Mouse (Mus musculus): ENCODE measurements around the gene Mturn. TPM values are rescaled to one million over a fixed set of nuclear protein-coding genes. Genes with fewer than 3 reads are reported as not detected.

Mturn gene
- polyA plus RNA-seq, 1 experiment from 2014 or later = 14.7 TPM

DNA sequence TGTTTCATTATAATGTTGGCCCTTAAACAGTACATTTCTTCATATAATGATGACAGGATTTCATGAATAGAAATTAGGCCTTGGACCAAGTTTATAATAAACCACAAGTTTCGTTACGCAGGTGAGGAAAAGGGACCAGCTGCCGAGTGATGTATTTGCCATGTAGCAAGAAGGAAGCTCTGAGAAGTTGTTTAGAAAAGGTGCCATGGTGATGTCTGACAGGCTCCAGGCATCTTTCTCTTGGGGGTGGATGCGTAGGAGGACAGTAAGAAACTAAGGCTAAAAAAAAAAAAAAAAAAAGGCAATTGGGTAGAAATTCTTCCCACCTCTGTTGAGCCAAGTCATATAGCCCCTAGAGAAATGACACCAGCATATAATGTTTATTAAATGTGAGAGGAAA, 70.2 kb downstream of the Mturn start:
- Histone ChIP-seq H3K9ac (replicated peaks; ENCODE audit: low read length) (no peak overlapping the region), H3K9me3 (replicated peaks; ENCODE audit: control insufficient read depth, low read length) (no peaks in the 10 kb centered on the region), H3K4me3 (ENCODE audit: low read depth, low read length) (no peak overlapping the region), H3K27me3 (ENCODE audit: control insufficient read depth, insufficient read depth, low read length) (no peaks in the 10 kb centered on the region), H3K4me1 (ENCODE audit: control insufficient read depth, insufficient read depth, low read length) (no peaks in the 10 kb centered on the region), H3K27ac (replicated peaks; ENCODE audit: low read depth, low read length) (no peak overlapping the region), H3K36me3 (replicated peaks; ENCODE audit: control insufficient read depth, insufficient read depth, low read depth, low read length) (no peaks in the 10 kb centered on the region), H3K4me2 (ENCODE audit: low read depth, low read length) (no peak overlapping the region)
- DNase-seq (ENCODE audit: low spot score) = no peak
- WGBS = 86% methylated on average over 4 of the region's 4 CpGs
- ATAC-seq (replicated peaks; ENCODE audit: insufficient number of reproducible peaks, low FRiP score, low TSS enrichment, low read depth) = no peak

DNA sequence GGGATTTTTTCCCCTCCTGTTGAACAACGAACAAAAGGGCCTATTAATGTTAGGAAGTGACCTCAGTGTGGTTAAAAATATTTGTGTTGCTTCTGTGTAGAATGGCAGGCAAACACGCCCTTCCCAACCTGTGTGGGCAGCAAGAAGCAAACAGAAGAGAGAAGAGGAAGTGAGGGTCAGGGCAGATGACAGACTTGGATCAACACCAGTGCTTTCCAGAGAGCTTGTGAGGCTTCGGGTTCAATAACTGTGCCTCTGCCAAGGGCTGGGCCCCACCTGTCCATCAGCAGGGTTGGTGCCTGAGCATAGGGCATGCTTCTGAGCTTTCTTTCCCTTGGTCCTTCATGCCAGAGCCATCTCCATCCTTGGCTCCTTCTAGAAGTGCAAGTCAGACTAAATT, 70.7 kb downstream of the Mturn start:
- H3K27me3 ChIP-seq (ENCODE audit: control insufficient read depth, insufficient read depth, low read length) = no peaks in the 10 kb centered on the region
- WGBS = 44% methylated on average over 3 of the region's 3 CpGs
- no peak for DNase-seq (ENCODE audit: low spot score)

More for the DNA sequence above, 70.7 kb downstream of the Mturn start:
- no peaks in the 10 kb centered on the region for H3K36me3 ChIP-seq (replicated peaks; ENCODE audit: control insufficient read depth, insufficient read depth, low read depth, low read length)
- no peak overlapping the region for H3K4me2 ChIP-seq (ENCODE audit: low read depth, low read length)
- no peak for ATAC-seq (replicated peaks; ENCODE audit: insufficient number of reproducible peaks, low FRiP score, low TSS enrichment, low read depth)
- no peaks in the 10 kb centered on the region for H3K9me3 ChIP-seq (replicated peaks; ENCODE audit: control insufficient read depth, low read length)
- no peak overlapping the region for H3K9ac ChIP-seq (replicated peaks; ENCODE audit: low read length)
- no peak overlapping the region for H3K27ac ChIP-seq (replicated peaks; ENCODE audit: low read depth, low read length)
- no peak overlapping the region for H3K4me3 ChIP-seq (ENCODE audit: low read depth, low read length)
- H3K4me1 ChIP-seq (ENCODE audit: control insufficient read depth, insufficient read depth, low read length) = no peaks in the 10 kb centered on the region

Other genes with a start within 250 kb of the Mturn start
- 24.4 and 25.4 TPM in 2 replicates for gene Scrn1, start 115.1 kb upstream of the Mturn start, polyA plus RNA-seq (2014; fragmentation: Nextera tagmentation; extraction: Ambion mirVana)
- 24.3 and 24.7 TPM in 2 replicates for gene Plekha8, start 86.5 kb upstream of the Mturn start, polyA plus RNA-seq (2014; fragmentation: Nextera tagmentation; extraction: Ambion mirVana)
- 21.2 and 23.9 TPM in 2 replicates for gene Fkbp14, start 84.3 kb upstream of the Mturn start, polyA plus RNA-seq (2014; fragmentation: Nextera tagmentation; extraction: Ambion mirVana)
- 2.2 and 2.3 TPM in 2 replicates for gene Znrf2, start 135.3 kb downstream of the Mturn start, polyA plus RNA-seq (2014; fragmentation: Nextera tagmentation; extraction: Ambion mirVana)

Measured in embryonic facial prominence, embryonic 11.5 days (tissue).